Mouse (Mus musculus): ENCODE measurements around the gene Ssxb6. TPM values are rescaled to one million over a fixed set of nuclear protein-coding genes. Genes with fewer than 3 reads are reported as not detected.
"Not testable (repeated sequence)": the region's sequence is repeated elsewhere in the genome, so short reads cannot be mapped to it uniquely, and the experiment has no call there.

Gene Ssxb6
- total RNA-seq (2022), result not detected

DNA sequence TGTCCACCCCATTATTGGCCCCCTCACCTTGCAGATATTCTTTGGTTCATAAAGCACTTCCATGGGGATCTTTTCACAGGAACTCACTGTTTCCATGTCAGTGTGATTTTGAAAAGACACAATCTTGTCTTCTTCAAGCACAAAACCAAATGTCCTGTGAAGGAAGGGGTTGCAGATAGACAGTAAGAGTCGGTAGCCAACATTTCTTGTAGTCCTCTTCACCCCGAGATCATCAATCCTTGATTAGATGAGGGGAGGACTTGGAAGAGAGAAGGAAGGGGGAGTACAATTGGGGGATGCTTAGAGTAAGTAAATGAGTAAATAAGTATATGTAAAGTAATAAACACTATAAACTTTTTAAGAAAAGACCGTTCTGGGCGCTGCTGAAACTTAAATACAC is at the start of gene Ssxb6:
Ssxb6 (minus strand) TSS at position 101 of the 400 bp plus-strand sequence.
- not testable (repeated sequence) for DNase-seq (ENCODE audit: low spot score)

DNA sequence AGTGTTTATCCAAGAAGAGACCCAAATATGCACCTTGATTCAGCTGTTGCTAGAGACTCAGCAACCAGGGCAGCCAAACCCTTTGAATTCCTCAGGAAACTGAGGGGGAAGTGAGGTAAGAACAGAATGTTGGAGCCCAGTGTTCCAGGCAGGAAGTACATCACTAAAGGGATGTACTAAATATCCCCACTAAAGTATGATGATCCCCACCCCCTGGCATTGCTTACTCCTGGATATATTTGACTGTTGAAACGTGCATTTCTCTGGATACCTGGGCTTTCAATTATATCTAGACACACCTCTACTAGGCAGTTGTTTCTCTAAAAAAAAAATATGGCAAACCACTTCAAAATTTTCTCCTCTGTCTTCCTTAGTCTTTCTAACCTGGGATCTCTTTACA is 43.7 kb upstream of the Ssxb6 start, which contains the start of gene Ssxb3:
Ssxb3 (minus strand) TSS at position 101 of the 400 bp plus-strand sequence.
- DNase-seq (ENCODE audit: low spot score), result not testable (repeated sequence)

DNA sequence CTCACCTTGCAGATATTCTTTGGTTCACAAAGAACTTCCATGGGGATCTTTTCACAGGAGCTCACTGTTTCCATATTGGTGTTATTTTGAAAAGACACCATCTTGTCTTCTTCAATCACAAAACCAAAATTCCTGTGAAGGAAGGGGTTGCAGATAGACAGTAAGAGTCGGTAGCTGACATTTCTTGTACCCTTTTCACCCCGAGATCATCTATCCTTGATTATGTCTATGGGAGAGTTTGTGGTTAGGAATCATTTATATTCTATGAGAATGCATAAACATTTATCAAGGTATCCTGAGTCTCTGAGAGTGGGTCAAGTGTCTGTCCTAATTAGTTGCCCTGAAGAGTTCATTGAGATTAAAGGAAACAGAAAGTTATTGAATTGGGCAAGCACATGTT is 23.2 kb downstream of the Ssxb6 start, which contains the start of gene Gm14459:
Gm14459 (minus strand) TSS at position 101 of the 400 bp plus-strand sequence.
- no peak for DNase-seq (ENCODE audit: low spot score)

Other genes starting within 250 kb of the Ssxb6 start
- gene Ssxb10, start 220.8 kb downstream of the Ssxb6 start, total RNA-seq (2022), result not detected
- gene Ssxb9, start 181.3 kb downstream of the Ssxb6 start, total RNA-seq (2022), result not detected
- gene Ssxb1, start 134.9 kb downstream of the Ssxb6 start, total RNA-seq (2022), result not detected
- gene Ssxb2, start 86.5 kb downstream of the Ssxb6 start, total RNA-seq (2022), result not detected
- gene Gm14459, start 23.3 kb downstream of the Ssxb6 start, total RNA-seq (2022), result not detected
- not detected for gene Ssxb3, start 43.6 kb upstream of the Ssxb6 start, total RNA-seq (2022)
- gene Ssxb8, start 142.6 kb upstream of the Ssxb6 start, total RNA-seq (2022), result not detected
- gene Ssx9, start 200.2 kb upstream of the Ssxb6 start, total RNA-seq (2022), result not detected